Mouse (Mus musculus): Measurements from ENCODE around the gene Eaf1. TPM values are rescaled to one million over a fixed set of nuclear protein-coding genes. Genes with fewer than 3 reads are reported as not detected.
"Not testable (repeated sequence)": the region's sequence is repeated elsewhere in the genome, so short reads cannot be mapped to it uniquely, and the experiment has no call there.

Gene Eaf1
- polyA plus RNA-seq (2017; shearing (Covaris generic)), result 10 to 100 TPM; 12.2 to 13.5 TPM

- peak; percentile 44 for ATAC-seq
Measured at GRCm38 (mm10) chr14:31494349-31494974, at the start of gene Eaf1. Gene Eaf1 (plus strand): TSS chr14:31494399.

GRCm38 (mm10) chr14:31448994-31449393 lies 45.2 kb upstream of the Eaf1 start:
- no peak for ATAC-seq

GRCm38 (mm10) chr14:31453946-31454345 lies 40.3 kb upstream of the Eaf1 start:
- ATAC-seq, result not testable (repeated sequence)

GRCm38 (mm10) chr14:31454849-31455566 lies 39.2 kb upstream of the Eaf1 start:
- no peak for ATAC-seq

GRCm38 (mm10) chr14:31456064-31456721 lies 38.0 kb upstream of the Eaf1 start:
- no peak for ATAC-seq

GRCm38 (mm10) chr14:31458006-31458405 lies 36.2 kb upstream of the Eaf1 start:
- ATAC-seq, result no peak

- not testable (repeated sequence) for ATAC-seq
Measured at GRCm38 (mm10) chr14:31462226-31462625, 32.0 kb upstream of the Eaf1 start.

- no peak for ATAC-seq
Measured at GRCm38 (mm10) chr14:31462886-31463285, 31.3 kb upstream of the Eaf1 start.

GRCm38 (mm10) chr14:31464176-31464575 lies 30.0 kb upstream of the Eaf1 start:
- ATAC-seq, result no peak

GRCm38 (mm10) chr14:31469711-31470110 lies 24.5 kb upstream of the Eaf1 start:
- ATAC-seq, result no peak

GRCm38 (mm10) chr14:31472451-31473061 lies 21.6 kb upstream of the Eaf1 start:
- no peak for ATAC-seq

- no peak for ATAC-seq
Measured at GRCm38 (mm10) chr14:31473297-31473696, 20.9 kb upstream of the Eaf1 start.

GRCm38 (mm10) chr14:31482417-31482816 lies 11.8 kb upstream of the Eaf1 start:
- no peak for ATAC-seq

GRCm38 (mm10) chr14:31486465-31486864 lies 7.7 kb upstream of the Eaf1 start:
- ATAC-seq, result no peak

GRCm38 (mm10) chr14:31488055-31488454 lies 6.1 kb upstream of the Eaf1 start:
- ATAC-seq, result no peak

- peak; percentile 38 for ATAC-seq
Measured at GRCm38 (mm10) chr14:31493901-31494300, 298 bp upstream of the Eaf1 start.

- ATAC-seq, result peak; percentile 89
Measured at GRCm38 (mm10) chr14:31494975-31495455, 816 bp downstream of the Eaf1 start, which contains the start of gene Mettl6. Gene Mettl6 (minus strand): TSS chr14:31495040.

- ATAC-seq, result no peak
Measured at GRCm38 (mm10) chr14:31495538-31495937, 1.3 kb downstream of the Eaf1 start.

GRCm38 (mm10) chr14:31496241-31496646 lies 2.0 kb downstream of the Eaf1 start:
- no peak for ATAC-seq

- no peak for ATAC-seq
Measured at GRCm38 (mm10) chr14:31499526-31499925, 5.3 kb downstream of the Eaf1 start.

- no peak for ATAC-seq
Measured at GRCm38 (mm10) chr14:31503406-31503805, 9.2 kb downstream of the Eaf1 start.

- no peak for ATAC-seq
Measured at GRCm38 (mm10) chr14:31506456-31506855, 12.3 kb downstream of the Eaf1 start.

GRCm38 (mm10) chr14:31509911-31510310 lies 15.7 kb downstream of the Eaf1 start:
- no peak for ATAC-seq

All from activated CD4-positive, CD25-positive, alpha-beta regulatory T cell, adult 4 months (primary cell).